Mouse (Mus musculus) MEL (cell line): ENCODE measurements around the gene Susd3. TPM values are rescaled to one million over a fixed set of nuclear protein-coding genes. Genes with fewer than 3 reads are reported as not detected.

Experiments used
- DNase-seq: peaks from one replicate; pipeline ENCODE4 v3.0.0; 2011; ENCODE audit warnings: low read depth, low spot score
- H3K27ac ChIP-seq: 2 replicates; pipeline ENCODE4 v1.5.1; 2012; ENCODE audit warnings: low read depth, mild to moderate bottlenecking, control low read depth, low read length, moderate library complexity; ENCODE audit not compliant: control insufficient read depth
- H3K27me3 ChIP-seq, 2 experiments: fragments of 150-350 bp in 1 of 2; sonication (generic) in 1 of 2; 2 replicates each; pipeline ENCODE4 v1.6.1; 2012; ENCODE audit warnings: low read length in 2 of 2, mild to moderate bottlenecking in 2 of 2, improper control_type of control experiment in 1 of 2, moderate library complexity in 1 of 2; ENCODE audit not compliant: insufficient read depth in 2 of 2, control insufficient read depth in 1 of 2
- H3K36me3 ChIP-seq, 2 experiments: 2 replicates each; pipeline ENCODE4 v1.6.1; 2012 to 2014; ENCODE audit warnings: low read length in 2 of 2, improper control_type of control experiment in 1 of 2, inconsistent platforms in 1 of 2, mild to moderate bottlenecking in 1 of 2; ENCODE audit not compliant: insufficient read depth in 2 of 2, control insufficient read depth in 1 of 2
- H3K4me1 ChIP-seq, 2 experiments: fragments of 150-350 bp in 1 of 2; sonication (generic) in 1 of 2; 2 replicates each; pipeline ENCODE4 v1.6.1; 2012; ENCODE audit warnings: low read length in 2 of 2, improper control_type of control experiment in 1 of 2, mild to moderate bottlenecking in 1 of 2; ENCODE audit not compliant: insufficient read depth in 2 of 2, control insufficient read depth in 1 of 2
- H3K4me3 ChIP-seq, 2 experiments: fragments of 150-350 bp in 1 of 2; sonication (generic) in 1 of 2; 2 replicates each; pipeline ENCODE4 v1.5.1; 2012; ENCODE audit warnings: low read depth in 2 of 2, low read length in 2 of 2, mild to moderate bottlenecking in 2 of 2, moderate library complexity in 2 of 2, control low read depth in 1 of 2, improper control_type of control experiment in 1 of 2; ENCODE audit not compliant: control insufficient read depth in 1 of 2, insufficient read depth in 1 of 2
- H3K79me2 ChIP-seq: 2 replicates; pipeline ENCODE4 v1.6.1; 2012; ENCODE audit warnings: mild to moderate bottlenecking, low read length, moderate library complexity; ENCODE audit not compliant: control insufficient read depth, poor library complexity, insufficient read depth
- H3K9ac ChIP-seq: 2 replicates; pipeline ENCODE4 v1.6.1; 2012; ENCODE audit warnings: low read depth, mild to moderate bottlenecking, control low read depth, low read length, moderate library complexity; ENCODE audit not compliant: control insufficient read depth, poor library complexity, severe bottlenecking
- H3K9me3 ChIP-seq: fragments of 150-350 bp; sonication (generic); replicated peaks from 2 replicates; pipeline ENCODE4 v1.6.1; 2012; ENCODE audit warnings: mild to moderate bottlenecking, low read length, improper control_type of control experiment, moderate library complexity; ENCODE audit not compliant: insufficient read depth
- CHD2 ChIP-seq: IDR thresholded peaks from 2 replicates; pipeline ENCODE4 v1.6.1; 2011; ENCODE audit warnings: low read length, improper control_type of control experiment
- CTCF ChIP-seq, 3 experiments: IDR thresholded peaks in 2 of 3; conservative IDR thresholded peaks in 1 of 3; 2 replicates each; pipeline ENCODE4 v1.5.1; 2011 to 2012; ENCODE audit warnings: low read length in 3 of 3, low read depth in 2 of 3, mild to moderate bottlenecking in 2 of 3, improper control_type of control experiment in 1 of 3, inconsistent platforms in 1 of 3, mixed read lengths in 1 of 3, moderate library complexity in 1 of 3; ENCODE audit not compliant: control insufficient read depth in 1 of 3, insufficient read depth in 1 of 3, poor library complexity in 1 of 3, severe bottlenecking in 1 of 3
- E2F4 ChIP-seq: IDR thresholded peaks from 2 replicates; pipeline ENCODE4 v1.6.1; 2011; ENCODE audit warnings: low read depth, low read length, improper control_type of control experiment, borderline replicate concordance
- ELF1 ChIP-seq: IDR thresholded peaks from 2 replicates; pipeline ENCODE4 v1.6.1; 2014; ENCODE audit warnings: low read depth, mild to moderate bottlenecking, inconsistent platforms, low read length, improper control_type of control experiment, moderate library complexity
- EP300 ChIP-seq, 2 experiments: IDR thresholded peaks; 2 replicates each; pipeline ENCODE4 v1.6.1; 2011; ENCODE audit warnings: improper control_type of control experiment in 2 of 2, low read length in 2 of 2, low read depth in 1 of 2, mild to moderate bottlenecking in 1 of 2
- ETS1 ChIP-seq: IDR thresholded peaks from 2 replicates; pipeline ENCODE4 v1.6.1; 2012; ENCODE audit warnings: low read depth, mild to moderate bottlenecking, inconsistent platforms, low read length, improper control_type of control experiment, moderate library complexity
- GABPA ChIP-seq: IDR thresholded peaks from 2 replicates; pipeline ENCODE4 v1.6.1; 2012; ENCODE audit warnings: low read depth, mild to moderate bottlenecking, inconsistent platforms, low read length, improper control_type of control experiment, moderate library complexity
- HCFC1 ChIP-seq: IDR thresholded peaks from 2 replicates; pipeline ENCODE4 v1.6.1; 2012; ENCODE audit warnings: low read depth, mild to moderate bottlenecking, inconsistent platforms, low read length, improper control_type of control experiment, moderate library complexity
- JUND ChIP-seq: IDR thresholded peaks from 2 replicates; pipeline ENCODE4 v1.6.1; 2011; ENCODE audit warnings: low read depth, mild to moderate bottlenecking, improper control_type of control experiment, low read length
- KAT2A ChIP-seq: conservative IDR thresholded peaks from 2 replicates; pipeline ENCODE4 v1.6.1; 2012; ENCODE audit warnings: low read depth, low read length, improper control_type of control experiment, inconsistent platforms
- MAZ ChIP-seq: IDR thresholded peaks from 2 replicates; pipeline ENCODE4 v1.6.1; 2012; ENCODE audit warnings: low read depth, mild to moderate bottlenecking, inconsistent platforms, low read length, improper control_type of control experiment
- MEF2A ChIP-seq: IDR thresholded peaks from 2 replicates; pipeline ENCODE4 v1.6.1; 2014; ENCODE audit warnings: low read depth, mild to moderate bottlenecking, inconsistent platforms, low read length, improper control_type of control experiment; ENCODE audit not compliant: poor library complexity, insufficient replicate concordance, severe bottlenecking; ENCODE audit errors: extremely low read depth
- MXI1 ChIP-seq: IDR thresholded peaks from 2 replicates; pipeline ENCODE4 v1.6.1; 2011; ENCODE audit warnings: mild to moderate bottlenecking, low read depth, low read length, improper control_type of control experiment
- MYB ChIP-seq: IDR thresholded peaks from 2 replicates; pipeline ENCODE4 v1.6.1; 2011; ENCODE audit warnings: mild to moderate bottlenecking, low read depth, low read length, improper control_type of control experiment
- MYC ChIP-seq: IDR thresholded peaks from 2 replicates; pipeline ENCODE4 v1.6.1; 2011; ENCODE audit warnings: low read depth, mild to moderate bottlenecking, low read length, improper control_type of control experiment, moderate library complexity
- NELFE ChIP-seq: IDR thresholded peaks from 2 replicates; pipeline ENCODE4 v1.6.1; 2011; ENCODE audit warnings: low read depth, low read length, improper control_type of control experiment
- POLR2A ChIP-seq, 2 experiments: IDR thresholded peaks; 2 replicates each; pipeline ENCODE4 v1.6.1; 2011 to 2012; ENCODE audit warnings: low read length in 2 of 2, mild to moderate bottlenecking in 2 of 2, control low read depth in 1 of 2, improper control_type of control experiment in 1 of 2, low read depth in 1 of 2, moderate library complexity in 1 of 2; ENCODE audit not compliant: control insufficient read depth in 1 of 2, insufficient read depth in 1 of 2, poor library complexity in 1 of 2
- POLR2AphosphoS2 ChIP-seq: IDR thresholded peaks from 2 replicates; pipeline ENCODE4 v1.6.1; 2011; ENCODE audit warnings: low read length, improper control_type of control experiment
- POLR2AphosphoS5 ChIP-seq: IDR thresholded peaks from 2 replicates; pipeline ENCODE4 v1.6.1; 2012; ENCODE audit warnings: low read depth, borderline replicate concordance, mild to moderate bottlenecking, inconsistent platforms, low read length, moderate library complexity, mixed read lengths
- RAD21 ChIP-seq: IDR thresholded peaks from 2 replicates; pipeline ENCODE4 v1.6.1; 2011; ENCODE audit warnings: mild to moderate bottlenecking, low read depth, low read length, improper control_type of control experiment
- RCOR1 ChIP-seq: IDR thresholded peaks from 2 replicates; pipeline ENCODE4 v1.6.1; 2012; ENCODE audit warnings: low read depth, mild to moderate bottlenecking, inconsistent platforms, low read length, improper control_type of control experiment
- SIN3A ChIP-seq: IDR thresholded peaks from 2 replicates; pipeline ENCODE4 v1.6.1; 2012; ENCODE audit warnings: low read length, improper control_type of control experiment, inconsistent platforms
- SMC3 ChIP-seq: IDR thresholded peaks from 2 replicates; pipeline ENCODE4 v1.6.1; 2011; ENCODE audit warnings: low read depth, low read length, improper control_type of control experiment
- TBP ChIP-seq: IDR thresholded peaks from 2 replicates; pipeline ENCODE4 v1.8.0; 2011; ENCODE audit warnings: low read depth, low read length, improper control_type of control experiment
- TCF12 ChIP-seq: IDR thresholded peaks from 2 replicates; pipeline ENCODE4 v1.6.1; 2014; ENCODE audit warnings: low read depth, mild to moderate bottlenecking, inconsistent platforms, low read length, improper control_type of control experiment, moderate library complexity
- UBTF ChIP-seq: IDR thresholded peaks from 2 replicates; pipeline ENCODE4 v1.6.1; 2012; ENCODE audit warnings: low read depth, mild to moderate bottlenecking, inconsistent platforms, low read length, improper control_type of control experiment, moderate library complexity, borderline replicate concordance; ENCODE audit not compliant: insufficient read depth
- ZC3H11A ChIP-seq: IDR thresholded peaks from 2 replicates; pipeline ENCODE4 v1.6.1; 2012; ENCODE audit warnings: low read depth, mild to moderate bottlenecking, inconsistent platforms, low read length, improper control_type of control experiment
- ZMIZ1 ChIP-seq: IDR thresholded peaks from 2 replicates; pipeline ENCODE4 v1.6.1; 2012; ENCODE audit warnings: low read depth, mild to moderate bottlenecking, inconsistent platforms, low read length, improper control_type of control experiment, moderate library complexity
- polyA plus RNA-seq, 2 experiments: library from polyadenylated mRNA; stranded (reverse) in 1 of 2; unstranded in 1 of 2; fragments of >175 nt in 1 of 2; fragments of >200 nt in 1 of 2; gene quantifications; 2 replicates each; pipeline versions ENCODE4 v1.2.1 to v1.2.4; 2012; ENCODE audit warnings: low replicate concordance in 2 of 2, low read depth in 1 of 2; ENCODE audit not compliant: insufficient read length in 2 of 2, insufficient read depth in 1 of 2, missing spikeins in 1 of 2
- total RNA-seq: library from RNA; depleted of rRNA; stranded (reverse); fragments of 300-350 nt; gene quantifications from 2 replicates; pipeline ENCODE4 v1.2.3, GENCODE M21; 2012

The Susd3 gene
- total and polyA plus RNA-seq, 3 experiments: 10.8 to 16.2 TPM; not detected in 1

DNA sequence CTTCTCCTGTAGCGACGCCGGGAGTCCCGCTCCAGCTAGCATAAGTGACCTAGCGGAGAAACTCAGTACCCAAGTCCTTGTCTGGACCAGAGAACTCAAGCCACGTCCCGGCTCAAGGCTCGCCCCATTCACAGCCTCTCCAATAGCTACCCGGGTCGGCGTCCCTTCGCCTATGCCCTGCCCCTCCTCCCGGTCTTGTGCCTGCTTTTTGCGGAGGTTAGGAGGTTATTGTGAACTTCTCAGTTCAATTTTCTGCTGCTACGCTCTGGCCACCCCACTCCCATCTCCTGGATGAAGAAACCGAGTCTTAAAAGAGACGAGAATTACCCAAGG lies 32.3 kb downstream of the Susd3 start (continued):
- TF ChIP-seq MYB (no peak), GABPA (no peak), MEF2A (no peak), HCFC1 (peak; percentile 58; the same call in 1 of the 2 replicates), E2F4 (no peak), CHD2 (no peak), POLR2AphosphoS5 (no peak), RCOR1 (no peak), ETS1 (0 out of 2 replicates have a peak, but pooled peaks have one; percentile 42), MXI1 (no peak), ELF1 (no peak; the same call in 1 of the 2 replicates), KAT2A (no peak; the same call in 1 of the 2 replicates), NELFE (peak; percentile 83; the same call in 1 of the 2 replicates), SMC3 (no peak), POLR2AphosphoS2 (peak; percentile 77; the same call in 1 of the 2 replicates)

DNA sequence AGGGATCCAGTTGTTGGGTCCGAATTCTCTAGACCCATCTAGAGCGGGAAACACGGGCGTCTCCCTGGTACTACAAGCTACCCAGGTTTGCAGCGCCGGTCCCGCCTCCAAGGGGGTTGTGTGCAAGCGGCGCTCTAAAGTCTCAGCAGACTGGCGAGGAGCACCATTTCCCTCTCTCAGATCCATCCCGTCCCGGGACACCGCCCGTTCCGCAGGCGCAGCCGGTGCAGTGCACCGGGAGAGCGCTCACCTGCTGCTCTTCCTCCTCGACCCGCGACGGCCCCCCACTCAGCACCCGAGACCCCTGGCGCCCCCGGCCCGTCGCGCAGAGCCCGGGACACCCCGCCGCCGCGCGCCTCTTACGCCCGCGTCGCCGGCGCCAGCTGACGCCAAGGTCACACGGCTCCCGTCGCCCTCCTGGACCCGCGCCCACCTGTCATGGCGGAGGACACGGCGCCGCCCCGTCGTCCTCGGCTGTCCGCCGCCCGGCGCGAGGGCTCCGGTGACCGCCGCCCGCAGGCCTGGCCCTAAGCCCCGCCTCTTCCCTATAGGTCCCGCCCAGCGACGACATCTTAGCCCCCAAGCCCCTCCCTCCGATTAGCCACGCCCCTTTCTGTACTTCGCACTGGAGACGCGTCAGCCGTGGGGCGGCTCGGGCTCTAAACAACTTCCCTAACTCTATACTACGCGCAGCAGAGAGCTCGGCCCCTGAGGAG lies 32.8 kb downstream of the Susd3 start, which contains the start of gene Card19:
Card19 (minus strand) TSS at position 534 of the 716 bp plus-strand sequence.
- peak; percentile 97 for DNase-seq
- Histone ChIP-seq H3K79me2 (no peaks in the 10 kb centered on the region; the same call in 1 of the 2 replicates), H3K9me3 (no peaks in the 10 kb centered on the region), H3K4me1 (peaks cover 0 to 15% of the 10 kb centered on the region in 2 experiments; a peak in 3 of 4 replicates), H3K27me3 (no peaks in the 10 kb centered on the region), H3K36me3 (peaks cover 0 to 4% of the 10 kb centered on the region in 2 experiments; a peak in 1 of 4 replicates)
- TF ChIP-seq TCF12: peak; percentile 54
- no peak for TF ChIP-seq POLR2AphosphoS5
- peak; percentile 3; the same call in 1 of the 2 replicates for TF ChIP-seq TBP
- peak; percentile 55 to 79; a peak in 1 of 4 replicates for TF ChIP-seq POLR2A (IDR thresholded peaks at IDR 0.05; ENCODE audit: control insufficient read depth in 1 of 2, insufficient read depth in 1 of 2, low read depth in 1 of 2, low read length in 2 of 2, poor library complexity in 1 of 2)
- TF ChIP-seq CTCF (IDR thresholded peaks at IDR 0.05 in 2 of 3, conservative IDR thresholded peaks at IDR 0.05 in 1 of 3; ENCODE audit: control insufficient read depth in 1 of 3, insufficient read depth in 1 of 3, low read depth in 2 of 3, low read length in 3 of 3, poor library complexity in 1 of 3, severe bottlenecking in 1 of 3): no peak
- TF ChIP-seq ETS1: no peak
- TF ChIP-seq KAT2A: no peak; the same call in 1 of the 2 replicates
- peak; percentile 92 for TF ChIP-seq ZMIZ1
- TF ChIP-seq UBTF: 0 out of 2 replicates have a peak, but pooled peaks have one; percentile 4
- TF ChIP-seq MAZ: no peak
- 0 out of 2 replicates have a peak, but pooled peaks have one; percentile 22 for TF ChIP-seq SIN3A
- TF ChIP-seq EP300 (IDR thresholded peaks at IDR 0.05; ENCODE audit: low read depth in 1 of 2, low read length in 2 of 2): no peak
- TF ChIP-seq ZC3H11A: no peak
- no peak for TF ChIP-seq RAD21
- TF ChIP-seq JUND: no peak
- peak; percentile 53; the same call in 1 of the 2 replicates for TF ChIP-seq ELF1
- TF ChIP-seq MYC: no peak
- TF ChIP-seq, all 39 proteins: peak for 7
- Histone ChIP-seq H3K27ac (peak within 1 kb of the TSS; percentile 50), H3K4me3 (peak within 1 kb of the TSS; percentile 66 to 74), H3K9ac (peak within 1 kb of the TSS; percentile 80)
